Mouse (Mus musculus): ENCODE measurements at regions not wholly inside any gene's neighbourhood (a gene's known extent, or its start where the extent isn't known, plus 50 kb on each side); places are given as distances from the start of the nearest gene placed in this dataset.

- Histone ChIP-seq H3K9ac (replicated peaks) (no peak overlapping the region), H3K4me1 (replicated peaks; ENCODE audit: control insufficient read depth in 2 of 2, insufficient read depth in 2 of 2, low read length in 1 of 2) (peaks cover 0 to 2% of the 10 kb centered on the region in 2 experiments; a peak in 1 of 4 replicates), H3K36me3 (replicated peaks; ENCODE audit: control insufficient read depth, insufficient read depth, low read depth) (no peaks in the 10 kb centered on the region), H3K27ac (no peak overlapping the region), H3K9me3 (ENCODE audit: control insufficient read depth, low read length) (no peaks in the 10 kb centered on the region), H3K4me3 (ENCODE audit: insufficient read depth in 1 of 2, low read depth in 2 of 2, low read length in 2 of 2) (no peak overlapping the region), H3K4me2 (ENCODE audit: low read depth) (no peak overlapping the region), H3K27me3 (ENCODE audit: control insufficient read depth, insufficient read depth, low read length) (no peaks in the 10 kb centered on the region)
- no peak for ATAC-seq (ENCODE audit: insufficient read depth)
- TF ChIP-seq CTCF (IDR thresholded peaks at IDR 0.05; ENCODE audit: low read depth) (no peak), EP300 (IDR thresholded peaks at IDR 0.05; ENCODE audit: low read depth) (no peak)
- DNase-seq (ENCODE audit: low read depth in 3 of 3, low spot score in 3 of 3) = no peak
Observed at GRCm38 (mm10) chr9:35343336-35343735, 75.7 kb downstream of the Rpusd4 start.

- Histone ChIP-seq H3K27ac (no peak overlapping the region), H3K36me3 (replicated peaks; ENCODE audit: control insufficient read depth, insufficient read depth, low read depth) (no peaks in the 10 kb centered on the region), H3K27me3 (ENCODE audit: control insufficient read depth, insufficient read depth, low read length) (no peaks in the 10 kb centered on the region), H3K9ac (replicated peaks) (no peak overlapping the region), H3K4me1 (replicated peaks; ENCODE audit: control insufficient read depth in 2 of 2, insufficient read depth in 2 of 2, low read length in 1 of 2) (peaks cover 0 to 2% of the 10 kb centered on the region in 2 experiments; a peak in 1 of 4 replicates), H3K4me3 (ENCODE audit: insufficient read depth in 1 of 2, low read depth in 2 of 2, low read length in 2 of 2) (no peak overlapping the region), H3K9me3 (ENCODE audit: control insufficient read depth, low read length) (no peaks in the 10 kb centered on the region), H3K4me2 (ENCODE audit: low read depth) (no peak overlapping the region)
- DNase-seq (ENCODE audit: low read depth in 3 of 3, low spot score in 3 of 3) = no peak
- no peak for ATAC-seq (ENCODE audit: insufficient read depth)
- 24% methylated on average over 6 of the region's 6 CpGs for WGBS (ENCODE audit: insufficient replicate concordance)
- no peak for TF ChIP-seq CTCF (IDR thresholded peaks at IDR 0.05; ENCODE audit: low read depth)
- no peak for TF ChIP-seq EP300 (IDR thresholded peaks at IDR 0.05; ENCODE audit: low read depth)
Observed at GRCm38 (mm10) chr9:35344374-35344773, 76.6 kb upstream of the Cdon start.

DNA sequence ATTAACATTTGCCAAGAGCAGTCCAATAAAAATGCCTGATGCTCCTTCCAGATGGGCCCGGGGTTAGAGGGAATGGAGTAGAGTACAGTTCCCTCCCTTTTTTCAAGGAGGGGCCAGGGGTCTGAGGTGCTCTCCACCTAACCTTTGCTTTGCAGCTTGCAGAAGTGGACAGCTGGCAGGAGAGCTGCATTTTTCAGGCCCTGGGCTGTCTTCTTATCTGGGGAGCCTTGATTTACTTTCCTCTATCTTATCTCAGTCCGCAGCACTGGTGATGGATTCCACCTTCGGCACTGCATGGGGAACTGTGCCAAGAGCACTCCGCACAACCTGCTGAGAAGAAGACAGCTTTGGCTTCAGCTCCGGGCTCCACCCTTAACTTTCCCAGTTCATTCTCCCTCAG is 74.5 kb upstream of the Cdon start:
- H3K9me3 ChIP-seq (ENCODE audit: control insufficient read depth, low read length) = no peaks in the 10 kb centered on the region
- DNase-seq (ENCODE audit: low read depth in 3 of 3, low spot score in 3 of 3) (no peak), ATAC-seq (ENCODE audit: insufficient read depth) (no peak)
- H3K9ac ChIP-seq (replicated peaks) = no peak overlapping the region
- no peak overlapping the region for H3K4me3 ChIP-seq (ENCODE audit: insufficient read depth in 1 of 2, low read depth in 2 of 2, low read length in 2 of 2)
- H3K27me3 ChIP-seq (ENCODE audit: control insufficient read depth, insufficient read depth, low read length) = no peaks in the 10 kb centered on the region
- no peak overlapping the region for H3K27ac ChIP-seq
- TF ChIP-seq CTCF (IDR thresholded peaks at IDR 0.05; ENCODE audit: low read depth) = no peak
- TF ChIP-seq EP300 (IDR thresholded peaks at IDR 0.05; ENCODE audit: low read depth) = no peak
- H3K4me2 ChIP-seq (ENCODE audit: low read depth) = no peak overlapping the region
- 38% methylated on average over 5 of the region's 5 CpGs for WGBS (ENCODE audit: insufficient replicate concordance)
- H3K36me3 ChIP-seq (replicated peaks; ENCODE audit: control insufficient read depth, insufficient read depth, low read depth) = no peaks in the 10 kb centered on the region
- peaks cover 0 to 2% of the 10 kb centered on the region in 2 experiments; a peak in 1 of 4 replicates for H3K4me1 ChIP-seq (replicated peaks; ENCODE audit: control insufficient read depth in 2 of 2, insufficient read depth in 2 of 2, low read length in 1 of 2)

GRCm38 (mm10) chr9:35350046-35350552 is 70.8 kb upstream of the Cdon start:
- 44% methylated on average over 2 of the region's 2 CpGs for WGBS (ENCODE audit: insufficient replicate concordance)
- H3K9ac ChIP-seq (replicated peaks) = no peak overlapping the region
- no peaks in the 10 kb centered on the region for H3K27me3 ChIP-seq (ENCODE audit: control insufficient read depth, insufficient read depth, low read length)
- no peaks in the 10 kb centered on the region for H3K9me3 ChIP-seq (ENCODE audit: control insufficient read depth, low read length)
- ATAC-seq (ENCODE audit: insufficient read depth) (no peak), DNase-seq (ENCODE audit: low read depth in 3 of 3, low spot score in 3 of 3) (no peak)
- no peak overlapping the region for H3K4me2 ChIP-seq (ENCODE audit: low read depth)
- no peak overlapping the region for H3K4me3 ChIP-seq (ENCODE audit: insufficient read depth in 1 of 2, low read depth in 2 of 2, low read length in 2 of 2)
- peaks cover 0 to 4% of the 10 kb centered on the region in 2 experiments; a peak in 1 of 4 replicates for H3K4me1 ChIP-seq (replicated peaks; ENCODE audit: control insufficient read depth in 2 of 2, insufficient read depth in 2 of 2, low read length in 1 of 2)
- no peaks in the 10 kb centered on the region for H3K36me3 ChIP-seq (replicated peaks; ENCODE audit: control insufficient read depth, insufficient read depth, low read depth)
- no peak overlapping the region for H3K27ac ChIP-seq
- no peak for TF ChIP-seq EP300 (IDR thresholded peaks at IDR 0.05; ENCODE audit: low read depth)
- no peak for TF ChIP-seq CTCF (IDR thresholded peaks at IDR 0.05; ENCODE audit: low read depth)

- no peak for ATAC-seq (ENCODE audit: insufficient read depth)
- Histone ChIP-seq H3K9ac (replicated peaks) (no peak overlapping the region), H3K4me2 (ENCODE audit: low read depth) (no peak overlapping the region), H3K36me3 (replicated peaks; ENCODE audit: control insufficient read depth, insufficient read depth, low read depth) (no peaks in the 10 kb centered on the region), H3K4me3 (ENCODE audit: insufficient read depth in 1 of 2, low read depth in 2 of 2, low read length in 2 of 2) (no peak overlapping the region), H3K9me3 (ENCODE audit: control insufficient read depth, low read length) (no peaks in the 10 kb centered on the region), H3K4me1 (replicated peaks; ENCODE audit: control insufficient read depth in 2 of 2, insufficient read depth in 2 of 2, low read length in 1 of 2) (peaks cover 0 to 4% of the 10 kb centered on the region in 2 experiments; a peak in 1 of 4 replicates), H3K27me3 (ENCODE audit: control insufficient read depth, insufficient read depth, low read length) (no peaks in the 10 kb centered on the region), H3K27ac (no peak overlapping the region)
- TF ChIP-seq CTCF (IDR thresholded peaks at IDR 0.05; ENCODE audit: low read depth) (no peak), EP300 (IDR thresholded peaks at IDR 0.05; ENCODE audit: low read depth) (no peak)
- DNase-seq (ENCODE audit: low read depth in 3 of 3, low spot score in 3 of 3) = no peak
- 43% methylated on average over 5 of the region's 5 CpGs for WGBS (ENCODE audit: insufficient replicate concordance)
Observed at GRCm38 (mm10) chr9:35351576-35351975, 69.4 kb upstream of the Cdon start.

Measured in liver, embryonic 14.5 days (tissue).